Mouse (Mus musculus): ENCODE results near the gene F2r. TPM values are rescaled to one million over a fixed set of nuclear protein-coding genes. Genes with fewer than 3 reads are reported as not detected.

The F2r gene
- polyA plus RNA-seq, 2 experiments = 38.5 to 77.2 TPM

DNA sequence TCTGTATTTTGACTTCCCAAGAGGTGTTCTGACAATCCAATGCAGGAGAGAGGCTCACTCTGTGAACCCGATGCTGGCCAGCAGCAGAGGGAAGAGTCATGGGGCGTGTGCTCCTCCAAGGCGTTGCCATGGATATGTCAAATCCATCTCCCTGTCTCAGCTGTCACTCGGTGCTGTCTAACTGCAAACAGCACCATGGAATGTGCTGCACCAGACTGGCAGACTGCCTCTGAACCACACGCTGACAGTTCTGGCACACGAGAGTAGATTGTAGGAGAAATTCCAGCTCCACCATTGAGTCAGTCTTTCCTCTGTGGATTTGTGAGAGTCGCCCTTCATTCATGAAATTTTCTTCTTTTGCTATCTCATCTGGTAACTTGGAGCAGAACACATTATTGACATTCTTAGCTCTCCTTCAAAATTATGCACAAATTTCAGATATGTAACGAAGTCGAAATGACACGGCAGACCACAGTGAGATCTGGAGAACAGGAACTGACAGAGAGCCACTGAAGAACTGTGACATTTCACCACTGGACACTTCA is 55.1 kb downstream of the F2r start:
- H3K36me3 ChIP-seq (ENCODE audit: control insufficient read depth, insufficient read depth, low read length) = no peaks in the 10 kb centered on the region
- H3K27me3 ChIP-seq (ENCODE audit: control insufficient read depth, insufficient read depth, low read length) = no peaks in the 10 kb centered on the region
- ATAC-seq (ENCODE audit: low FRiP score, low read depth) (no peak), DNase-seq (ENCODE audit: low spot score) (no peak)
- no peak overlapping the region for H3K27ac ChIP-seq (replicated peaks; ENCODE audit: low read depth, low read length)
- no peaks in the 10 kb centered on the region for H3K9me3 ChIP-seq (ENCODE audit: control insufficient read depth, low read length)
- no peak overlapping the region for H3K9ac ChIP-seq (ENCODE audit: low read depth, low read length, severe bottlenecking)
- WGBS = 62% methylated on average over 10 of the region's 10 CpGs
- no peak overlapping the region for H3K4me3 ChIP-seq (replicated peaks; ENCODE audit: low read length)
- TF ChIP-seq POLR2A (IDR thresholded peaks at IDR 0.05; ENCODE audit: borderline replicate concordance, extremely low read depth, insufficient read depth, insufficient read length) = no peak
- no peaks in the 10 kb centered on the region for H3K4me1 ChIP-seq (ENCODE audit: control insufficient read depth, insufficient read depth, low read length)
- no peak overlapping the region for H3K4me2 ChIP-seq (replicated peaks; ENCODE audit: low read depth, low read length, severe bottlenecking)

DNA sequence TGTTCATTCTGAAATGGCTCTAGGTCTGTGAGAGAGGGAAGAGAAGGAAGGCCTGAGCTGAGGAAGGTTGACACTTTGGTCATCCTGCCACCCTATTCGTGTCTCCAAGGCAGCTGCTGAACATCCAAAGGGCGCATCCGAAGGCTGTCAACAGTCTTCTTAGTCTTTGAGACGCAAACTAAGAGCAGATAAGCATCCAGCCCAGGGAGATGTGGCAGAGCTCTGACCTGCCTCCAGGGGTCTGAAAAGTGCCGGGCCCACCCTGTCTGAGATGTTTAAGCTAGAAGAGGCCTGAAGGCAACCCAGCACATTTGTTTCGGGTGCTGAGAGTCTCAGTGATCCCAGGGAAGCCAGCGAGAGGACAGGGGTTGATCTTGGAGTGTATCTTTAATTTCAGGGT is 61.0 kb downstream of the F2r start:
- Histone ChIP-seq H3K4me3 (replicated peaks; ENCODE audit: low read length) (no peak overlapping the region), H3K27me3 (ENCODE audit: control insufficient read depth, insufficient read depth, low read length) (no peaks in the 10 kb centered on the region), H3K27ac (replicated peaks; ENCODE audit: low read depth, low read length) (no peak overlapping the region), H3K36me3 (ENCODE audit: control insufficient read depth, insufficient read depth, low read length) (no peaks in the 10 kb centered on the region), H3K4me2 (replicated peaks; ENCODE audit: low read depth, low read length, severe bottlenecking) (no peak overlapping the region), H3K9ac (ENCODE audit: low read depth, low read length, severe bottlenecking) (no peak overlapping the region), H3K9me3 (ENCODE audit: control insufficient read depth, low read length) (no peaks in the 10 kb centered on the region), H3K4me1 (ENCODE audit: control insufficient read depth, insufficient read depth, low read length) (no peaks in the 10 kb centered on the region)
- 82% methylated on average over 7 of the region's 7 CpGs for WGBS
- no peak for TF ChIP-seq POLR2A (IDR thresholded peaks at IDR 0.05; ENCODE audit: borderline replicate concordance, extremely low read depth, insufficient read depth, insufficient read length)
- ATAC-seq (ENCODE audit: low FRiP score, low read depth) = no peak
- DNase-seq (ENCODE audit: low spot score) = no peak

DNA sequence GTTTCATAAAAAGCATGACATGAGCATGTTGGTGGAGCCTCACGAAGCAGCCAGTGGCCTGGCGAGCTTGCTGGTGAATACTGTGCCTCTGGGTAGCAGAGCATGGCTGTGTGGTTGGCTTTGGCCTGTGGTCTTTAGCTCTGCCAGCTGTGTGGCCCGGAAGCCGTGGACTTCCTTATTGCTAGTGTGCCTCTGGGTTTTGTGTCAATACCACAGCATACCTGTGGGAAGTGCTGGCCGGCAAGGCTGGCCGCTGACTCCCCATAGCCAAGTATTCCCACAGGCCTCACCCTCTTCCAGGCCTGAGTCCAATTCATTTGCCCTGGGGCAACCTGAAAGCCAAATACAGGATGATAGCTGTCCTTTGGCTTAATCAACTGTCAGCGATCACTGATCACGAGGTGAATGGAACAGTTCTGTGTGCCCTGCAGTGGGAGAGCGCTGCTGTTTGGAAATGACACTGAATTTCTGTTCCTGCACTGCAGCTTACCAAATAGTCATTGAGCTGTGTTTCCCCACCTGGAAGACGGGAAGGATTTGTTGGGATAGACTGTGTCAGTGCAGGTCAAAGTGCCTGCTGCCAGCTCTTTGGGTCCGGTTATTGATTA is 64.3 kb downstream of the F2r start:
- Histone ChIP-seq H3K36me3 (ENCODE audit: control insufficient read depth, insufficient read depth, low read length) (no peaks in the 10 kb centered on the region), H3K4me2 (replicated peaks; ENCODE audit: low read depth, low read length, severe bottlenecking) (no peak overlapping the region), H3K4me1 (ENCODE audit: control insufficient read depth, insufficient read depth, low read length) (peaks cover 6% of the 10 kb centered on the region), H3K9me3 (ENCODE audit: control insufficient read depth, low read length) (no peaks in the 10 kb centered on the region), H3K4me3 (replicated peaks; ENCODE audit: low read length) (no peak overlapping the region), H3K27me3 (ENCODE audit: control insufficient read depth, insufficient read depth, low read length) (no peaks in the 10 kb centered on the region), H3K27ac (replicated peaks; ENCODE audit: low read depth, low read length) (no peak overlapping the region), H3K9ac (ENCODE audit: low read depth, low read length, severe bottlenecking) (no peak overlapping the region)
- ATAC-seq (ENCODE audit: low FRiP score, low read depth) (no peak), DNase-seq (ENCODE audit: low spot score) (no peak)
- WGBS = 80% methylated on average over 11 of the region's 11 CpGs
- no peak for TF ChIP-seq POLR2A (IDR thresholded peaks at IDR 0.05; ENCODE audit: borderline replicate concordance, extremely low read depth, insufficient read depth, insufficient read length)

Other genes with a start within 250 kb of the F2r start
- gene Aggf1, start 243.1 kb downstream of the F2r start, polyA plus RNA-seq (2012; rRNA removed) = 20.0 and 24.4 TPM in 2 replicates
- gene Aggf1, start 243.1 kb downstream of the F2r start, polyA plus RNA-seq (2014; fragmentation: Nextera tagmentation; extraction: Ambion mirVana) = 32.9 and 37.1 TPM in 2 replicates
- 0.20 and 0.28 TPM in 2 replicates for gene Crhbp, start 173.6 kb downstream of the F2r start, polyA plus RNA-seq (2012; rRNA removed)
- gene Crhbp, start 173.6 kb downstream of the F2r start, polyA plus RNA-seq (2014; fragmentation: Nextera tagmentation; extraction: Ambion mirVana) = 0.15 and 0.32 TPM in 2 replicates
- gene S100z, start 139.8 kb downstream of the F2r start, polyA plus RNA-seq (2012; rRNA removed) = not detected in 2 replicates
- gene S100z, start 139.8 kb downstream of the F2r start, polyA plus RNA-seq (2014; fragmentation: Nextera tagmentation; extraction: Ambion mirVana) = not detected in 2 replicates
- 6.8 and 8.1 TPM in 2 replicates for gene F2rl1, start 93.3 kb downstream of the F2r start, polyA plus RNA-seq (2012; rRNA removed)
- gene F2rl1, start 93.3 kb downstream of the F2r start, polyA plus RNA-seq (2014; fragmentation: Nextera tagmentation; extraction: Ambion mirVana) = 2.7 and 4.0 TPM in 2 replicates
- 0.16 and 0.46 TPM in 2 replicates for gene F2rl2, start 78.4 kb upstream of the F2r start, polyA plus RNA-seq (2012; rRNA removed)
- 0.21 and 0.33 TPM in 2 replicates for gene F2rl2, start 78.4 kb upstream of the F2r start, polyA plus RNA-seq (2014; fragmentation: Nextera tagmentation; extraction: Ambion mirVana)